Mouse (Mus musculus): ENCODE results near the gene Chmp5. TPM values are rescaled to one million over a fixed set of nuclear protein-coding genes. Genes with fewer than 3 reads are reported as not detected.

Chmp5 gene
- total RNA-seq, 2 experiments from 2014 or later = 19.8 to 24.3 TPM

DNA sequence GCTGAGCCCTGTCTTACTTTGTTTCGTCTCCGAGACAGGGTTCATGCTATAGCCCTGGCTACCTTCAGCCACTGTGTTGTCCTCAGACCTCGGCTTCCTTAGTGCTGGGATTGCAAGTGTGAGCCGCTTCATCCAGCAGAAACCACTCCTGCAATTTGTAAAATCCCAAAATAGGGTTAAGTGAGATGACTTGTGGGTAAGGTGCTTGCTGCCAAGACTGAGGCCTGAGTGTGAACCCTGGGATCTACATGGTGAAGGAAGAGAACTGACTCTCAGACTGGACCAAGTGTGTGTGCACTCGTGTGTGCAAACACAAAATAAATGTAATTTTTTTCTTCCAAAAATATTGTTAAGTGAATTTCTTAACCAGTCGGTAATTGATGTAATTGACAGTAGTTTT is 41.4 kb downstream of the Chmp5 start:
- TF ChIP-seq CTCF (IDR thresholded peaks at IDR 0.05) = no peak
- no peak overlapping the region for H3K27ac ChIP-seq
- intact Hi-C loops (cut with DNase I) = no loop called here
- no peak overlapping the region for H3K4me3 ChIP-seq
- DNase-seq = no peak

DNA sequence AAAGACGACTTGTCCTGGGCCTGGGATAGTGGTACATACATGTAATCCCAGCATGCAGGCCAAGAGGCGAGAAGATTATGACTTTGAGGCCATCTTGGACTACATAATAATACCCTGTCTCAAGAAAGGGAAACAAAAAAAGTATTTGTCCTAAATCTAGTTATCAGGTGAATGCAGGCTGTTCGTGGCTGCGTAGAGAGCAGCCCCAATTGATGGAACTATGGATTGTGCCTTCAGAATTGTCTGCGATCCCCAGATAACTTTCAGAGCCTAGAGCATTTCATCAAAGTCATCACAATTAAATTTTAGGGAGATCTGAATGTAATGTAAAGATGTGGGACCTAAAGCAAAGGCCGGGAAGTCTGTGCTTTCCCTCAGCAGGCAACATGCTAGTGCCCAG is 48.1 kb downstream of the Chmp5 start:
- H3K27ac ChIP-seq = no peak overlapping the region
- no peak for TF ChIP-seq CTCF (IDR thresholded peaks at IDR 0.05)
- H3K4me3 ChIP-seq = no peak overlapping the region
- intact Hi-C loops (cut with DNase I) = no loop called here
- no peak for DNase-seq

GRCm38 (mm10) chr4:40997916-40998315 is 49.7 kb downstream of the Chmp5 start:
- no peak for DNase-seq
- no peak overlapping the region for H3K4me3 ChIP-seq
- H3K27ac ChIP-seq = no peak overlapping the region
- intact Hi-C loops (cut with DNase I) = no loop called here
- no peak for TF ChIP-seq CTCF (IDR thresholded peaks at IDR 0.05)

- H3K27ac ChIP-seq = no peak overlapping the region
- no peak overlapping the region for H3K4me3 ChIP-seq
Observed at GRCm38 (mm10) chr4:41000271-41000670, 52.1 kb downstream of the Chmp5 start.

DNA sequence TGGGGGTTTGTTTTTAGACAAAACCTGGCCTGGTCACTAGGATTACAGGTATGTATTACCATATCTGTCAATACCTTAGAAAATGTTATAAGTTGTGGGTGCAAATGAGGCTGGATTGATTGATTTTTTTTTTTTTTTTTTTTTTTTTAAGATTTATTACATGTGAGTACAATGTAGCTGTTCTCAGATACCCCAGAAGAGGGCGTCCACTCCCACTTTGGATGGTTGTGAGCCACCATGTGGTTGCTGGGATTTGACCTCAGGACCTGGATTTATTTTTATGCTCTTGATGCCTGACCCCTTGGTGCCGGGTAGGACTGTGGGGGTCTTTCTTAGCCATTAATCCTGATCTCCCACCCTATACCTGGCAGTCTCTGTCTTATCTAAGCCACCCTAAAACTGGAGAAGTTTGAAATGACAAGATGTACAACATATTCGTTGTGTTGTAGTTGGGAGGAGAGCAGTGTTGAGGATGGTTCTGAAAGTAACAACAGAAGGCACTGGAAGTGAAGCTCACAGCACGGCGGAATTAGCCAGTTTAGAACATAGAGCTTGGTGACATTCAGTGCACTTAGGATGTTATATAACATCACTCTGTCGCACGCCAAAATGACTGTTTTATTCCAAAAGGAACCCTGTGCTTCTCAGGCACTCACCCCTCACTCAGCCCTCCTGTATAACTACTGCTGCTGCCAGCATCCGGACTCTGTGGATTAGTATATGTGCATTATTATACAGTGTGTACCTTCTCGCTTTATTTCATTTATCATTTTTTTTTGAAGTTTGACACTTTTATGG is 52.8 kb downstream of the Chmp5 start:
- Histone ChIP-seq H3K27ac (no peak overlapping the region), H3K4me3 (no peak overlapping the region)
- peak; percentile 7; the same call in 1 of the 2 replicates for TF ChIP-seq CTCF (IDR thresholded peaks at IDR 0.05)
- intact Hi-C loops (cut with DNase I) = no loop called here
- DNase-seq = no peak

More at GRCm38 (mm10) chr4:41000271-41000670, 52.1 kb downstream of the Chmp5 start:
- no peak for TF ChIP-seq CTCF (IDR thresholded peaks at IDR 0.05)
- no peak for DNase-seq
- intact Hi-C loops (cut with DNase I) = no loop called here

GRCm38 (mm10) chr4:41013351-41013750 is 65.1 kb downstream of the Chmp5 start:
- Histone ChIP-seq H3K27ac (no peak overlapping the region), H3K4me3 (no peak overlapping the region)
- intact Hi-C loops (cut with DNase I) = no loop called here
- no peak for TF ChIP-seq CTCF (IDR thresholded peaks at IDR 0.05)
- no peak for DNase-seq

Small RNA genes lying within 50 kb of the gene (microRNA-seq; reads per million reads assigned to microRNA genes)
- not detected for gene Mir3094

Other genes with a start within 250 kb of the Chmp5 start
- 10 to 100 TPM; 14.2 to 15.3 TPM for gene Aptx, start 245.2 kb upstream of the Chmp5 start, total RNA-seq (2021)
- 10 to 100 TPM; 42.7 to 77.1 TPM for gene Dnaja1, start 226.3 kb upstream of the Chmp5 start, total RNA-seq (2021)
- gene Smu1, start 190.5 kb upstream of the Chmp5 start, total RNA-seq (2021) = 10 to 100 TPM; 33.1 to 34.2 TPM
- gene B4galt1, start 94.4 kb upstream of the Chmp5 start, total RNA-seq (2021) = 10 to 100 TPM; 30.5 to 42.2 TPM
- gene Spink4, start 28.4 kb upstream of the Chmp5 start, total RNA-seq (2021) = not detected
- 100 to 1,000 TPM; 201 to 232 TPM for gene Bag1, start 113 bp upstream of the Chmp5 start, total RNA-seq (2021)
- gene Nfx1, start 22.5 kb downstream of the Chmp5 start, total RNA-seq (2021) = 10 to 100 TPM; 22.6 to 22.7 TPM
- gene Aqp7, start 99.7 kb downstream of the Chmp5 start, total RNA-seq (2021) = 10 to 100 TPM in 1 of 2 experiments, 1 to 10 TPM in 1; 9.3 to 11.2 TPM
- gene Aqp3, start 149.8 kb downstream of the Chmp5 start, total RNA-seq (2021) = not detected
- gene Nol6, start 176.0 kb downstream of the Chmp5 start, total RNA-seq (2021) = 10 to 100 TPM; 13.9 to 17.5 TPM
- 100 to 1,000 TPM; 152 to 193 TPM for gene Ube2r2, start 187.3 kb downstream of the Chmp5 start, total RNA-seq (2021)